Comparison of ENCODE assay signal across 9 mouse cellular contexts in genomic region chr2:28585043-28585571, GRCm38 (mm10). TPM values are rescaled to one million over a fixed set of nuclear protein-coding genes. Genes with fewer than 3 reads are reported as not detected.
A peak's percentile ranks its signal among the peaks of the same experiment; 100 is the strongest.
DNase-seq lines count a peak whose midpoint lies in the region; ATAC-seq and TF ChIP-seq lines count a peak whose summit lies in the region.
"Had no signal": no experiment of that assay in that cellular context is flagged by ENCODE, and none has a peak within 500 bp of the region (broad histone marks: within the 10 kb centered on the region; RNA-seq: fewer than 3 reads in every experiment).

No protein-coding gene starts in this region.

- H3K27me3 ChIP-seq in forebrain, postnatal 0 days (ENCODE audit: insufficient read depth, low read length) = no peaks in the 10 kb centered on the region
- no peaks in the 10 kb centered on the region for H3K27me3 ChIP-seq in forebrain, embryonic 15.5 days

- no peak overlapping the region for H3K4me3 ChIP-seq in forebrain, postnatal 0 days (ENCODE audit: low read depth, low read length)
- H3K4me3 ChIP-seq in forebrain, embryonic 15.5 days = no peak overlapping the region

- ATAC-seq in forebrain, postnatal 0 days = no peak
- ATAC-seq in forebrain, embryonic 15.5 days (replicated peaks) = no peak
- ATAC-seq in megakaryocyte, adult 5-6 weeks (ENCODE audit: poor library complexity, severe bottlenecking) = peak; percentile 86

- H3K4me2 ChIP-seq in forebrain, postnatal 0 days (ENCODE audit: low read depth) = no peak overlapping the region
- no peak overlapping the region for H3K4me2 ChIP-seq in forebrain, embryonic 15.5 days (replicated peaks)

- 0 out of 2 replicates have a peak, but pooled peaks cover 4% of the 10 kb centered on the region for H3K36me3 ChIP-seq in forebrain, postnatal 0 days (ENCODE audit: insufficient read depth)
- H3K36me3 ChIP-seq in forebrain, embryonic 15.5 days = 0 out of 2 replicates have a peak, but pooled peaks cover 4% of the 10 kb centered on the region

- H3K27ac ChIP-seq in forebrain, postnatal 0 days (ENCODE audit: low read depth, low read length) = no peak overlapping the region
- no peak overlapping the region for H3K27ac ChIP-seq in forebrain, embryonic 15.5 days (replicated peaks)

- intact Hi-C loops in gastrocnemius, postnatal 14 days (cut with DNase I; ENCODE audit: low total_unique reads) = loop anchor here (10.0 kb wide), 1 partner anchor 70 kb away; the partner anchor contains the start of gene Ralgds

- H3K9ac ChIP-seq in forebrain, postnatal 0 days = no peak overlapping the region
- H3K9ac ChIP-seq in forebrain, embryonic 15.5 days (replicated peaks) = no peak overlapping the region

- peak; percentile 100 for TF ChIP-seq CTCF in forebrain, postnatal 0 days (IDR thresholded peaks at IDR 0.05; ENCODE audit: low read depth)

- 16% methylated on average over 6 of the region's 6 CpGs for WGBS in forebrain, postnatal 0 days
- 15% methylated on average over 6 of the region's 6 CpGs for WGBS in forebrain, embryonic 15.5 days

- peak; percentile 88 for DNase-seq in forebrain, postnatal 0 days
- peak; percentile 91 for DNase-seq in R1 (ENCODE audit: low read depth, low spot score)
- peak; percentile 77 for DNase-seq in cerebellum, adult 9-11 months
- DNase-seq in gastrocnemius, postnatal 14 days = peak; percentile 74
- peak; percentile 80 for DNase-seq in layer of hippocampus, adult 9-11 months
- peak; percentile 60 to 75 for DNase-seq in spleen, adult 18-20 months

- H3K9me3 ChIP-seq in forebrain, postnatal 0 days (ENCODE audit: low read length) = no peaks in the 10 kb centered on the region
- no peaks in the 10 kb centered on the region for H3K9me3 ChIP-seq in forebrain, embryonic 15.5 days

- 0 out of 2 replicates have a peak, but pooled peaks cover 6% of the 10 kb centered on the region for H3K4me1 ChIP-seq in forebrain, postnatal 0 days (ENCODE audit: insufficient read depth)
- H3K4me1 ChIP-seq in forebrain, embryonic 15.5 days = peaks cover 26% of the 10 kb centered on the region

RNA-seq across cellular contexts. Expression of gene Gtf3c5, which starts 1.6 kb away (rescaled TPM):
- total RNA-seq in forebrain, postnatal 0 days (2014; rRNA removed) = 26.9 and 33.3 TPM in 2 replicates
- 20.0 and 32.7 TPM in 2 replicates for polyA plus RNA-seq in forebrain, postnatal 0 days (2015; fragmentation: Nextera tagmentation; extraction: Ambion mirVana)
- 41.8 and 42.3 TPM in 2 replicates for polyA plus RNA-seq in forebrain, embryonic 15.5 days (2015; fragmentation: Nextera tagmentation; extraction: Ambion mirVana)
- 1 to 10 TPM; 7.1 to 7.4 TPM for total RNA-seq in gastrocnemius, postnatal 14 days (2021)
- total RNA-seq in megakaryocyte, adult 5-6 weeks (2015) = 12.2 and 15.2 TPM in 2 replicates
- 10.3 and 13.7 TPM in 2 replicates for total RNA-seq in megakaryocyte, adult 5-6 weeks (2017)

RNA-seq across cellular contexts. Expression of gene Cel, which starts 21.9 kb away (rescaled TPM):
- not detected in 2 replicates for total RNA-seq in forebrain, postnatal 0 days (2014; rRNA removed)
- polyA plus RNA-seq in forebrain, postnatal 0 days (2015; fragmentation: Nextera tagmentation; extraction: Ambion mirVana) = not detected in 2 replicates
- polyA plus RNA-seq in forebrain, embryonic 15.5 days (2015; fragmentation: Nextera tagmentation; extraction: Ambion mirVana) = 0.10 TPM in 1 of 2 replicates, not detected in the other
- not detected for total RNA-seq in gastrocnemius, postnatal 14 days (2021)
- not detected in 2 replicates for total RNA-seq in megakaryocyte, adult 5-6 weeks (2015)
- total RNA-seq in megakaryocyte, adult 5-6 weeks (2017) = not detected in 2 replicates
- polyA plus RNA-seq: neural tube, embryonic 14.5 days had no signal

RNA-seq across cellular contexts. Expression of gene Gfi1b, which starts 36.7 kb away (rescaled TPM):
- total RNA-seq in forebrain, postnatal 0 days (2014; rRNA removed) = not detected in 2 replicates
- polyA plus RNA-seq in forebrain, postnatal 0 days (2015; fragmentation: Nextera tagmentation; extraction: Ambion mirVana) = not detected in 2 replicates
- not detected in 2 replicates for polyA plus RNA-seq in forebrain, embryonic 15.5 days (2015; fragmentation: Nextera tagmentation; extraction: Ambion mirVana)
- not detected for total RNA-seq in gastrocnemius, postnatal 14 days (2021)
- 2.9 and 7.4 TPM in 2 replicates for total RNA-seq in megakaryocyte, adult 5-6 weeks (2015)
- 6.1 and 7.8 TPM in 2 replicates for total RNA-seq in megakaryocyte, adult 5-6 weeks (2017)
- polyA plus RNA-seq: neural tube, embryonic 14.5 days had no signal

RNA-seq across cellular contexts. Expression of gene Tsc1, which starts 55.9 kb away (rescaled TPM):
- total RNA-seq in forebrain, postnatal 0 days (2014; rRNA removed) = 35.4 and 43.4 TPM in 2 replicates
- 7.7 and 16.8 TPM in 2 replicates for polyA plus RNA-seq in forebrain, postnatal 0 days (2015; fragmentation: Nextera tagmentation; extraction: Ambion mirVana)
- 35.8 and 38.4 TPM in 2 replicates for polyA plus RNA-seq in forebrain, embryonic 15.5 days (2015; fragmentation: Nextera tagmentation; extraction: Ambion mirVana)
- total RNA-seq in gastrocnemius, postnatal 14 days (2021) = 10 to 100 TPM; 16.5 to 19.5 TPM
- total RNA-seq in megakaryocyte, adult 5-6 weeks (2015) = 8.9 and 10.9 TPM in 2 replicates
- total RNA-seq in megakaryocyte, adult 5-6 weeks (2017) = 11.7 and 12.9 TPM in 2 replicates
